Mouse (Mus musculus) MEL (cell line): ENCODE measurements at regions not wholly inside any gene's neighbourhood (a gene's known extent, or its start where the extent isn't known, plus 50 kb on each side); places are given as distances from the start of the nearest gene placed in this dataset.

Experiments
- CHD2 ChIP-seq: IDR thresholded peaks from 2 replicates; pipeline ENCODE4 v1.6.1; 2011; ENCODE audit warnings: low read length, improper control_type of control experiment
- CTCF ChIP-seq, 3 experiments: IDR thresholded peaks in 2 of 3; conservative IDR thresholded peaks in 1 of 3; 2 replicates each; pipeline ENCODE4 v1.5.1; 2011 to 2012; ENCODE audit warnings: low read length in 3 of 3, low read depth in 2 of 3, mild to moderate bottlenecking in 2 of 3, improper control_type of control experiment in 1 of 3, inconsistent platforms in 1 of 3, mixed read lengths in 1 of 3, moderate library complexity in 1 of 3; ENCODE audit not compliant: control insufficient read depth in 1 of 3, insufficient read depth in 1 of 3, poor library complexity in 1 of 3, severe bottlenecking in 1 of 3
- EP300 ChIP-seq, 2 experiments: IDR thresholded peaks; 2 replicates each; pipeline ENCODE4 v1.6.1; 2011; ENCODE audit warnings: improper control_type of control experiment in 2 of 2, low read length in 2 of 2, low read depth in 1 of 2, mild to moderate bottlenecking in 1 of 2
- GABPA ChIP-seq: IDR thresholded peaks from 2 replicates; pipeline ENCODE4 v1.6.1; 2012; ENCODE audit warnings: low read depth, mild to moderate bottlenecking, inconsistent platforms, low read length, improper control_type of control experiment, moderate library complexity
- GATA1 ChIP-seq: IDR thresholded peaks from 2 replicates; pipeline ENCODE4 v1.6.1; 2011; ENCODE audit warnings: low read depth, low read length, improper control_type of control experiment
- JUND ChIP-seq: IDR thresholded peaks from 2 replicates; pipeline ENCODE4 v1.6.1; 2011; ENCODE audit warnings: low read depth, mild to moderate bottlenecking, improper control_type of control experiment, low read length
- MAX ChIP-seq: IDR thresholded peaks from 2 replicates; pipeline ENCODE4 v1.6.1; 2011; ENCODE audit warnings: low read length, improper control_type of control experiment
- POLR2A ChIP-seq, 2 experiments: IDR thresholded peaks; 2 replicates each; pipeline ENCODE4 v1.6.1; 2011 to 2012; ENCODE audit warnings: low read length in 2 of 2, mild to moderate bottlenecking in 2 of 2, control low read depth in 1 of 2, improper control_type of control experiment in 1 of 2, low read depth in 1 of 2, moderate library complexity in 1 of 2; ENCODE audit not compliant: control insufficient read depth in 1 of 2, insufficient read depth in 1 of 2, poor library complexity in 1 of 2
- TCF12 ChIP-seq: IDR thresholded peaks from 2 replicates; pipeline ENCODE4 v1.6.1; 2014; ENCODE audit warnings: low read depth, mild to moderate bottlenecking, inconsistent platforms, low read length, improper control_type of control experiment, moderate library complexity
- USF1 ChIP-seq: IDR thresholded peaks from 2 replicates; pipeline ENCODE4 v1.6.1; 2014; ENCODE audit warnings: low read depth, mild to moderate bottlenecking, inconsistent platforms, low read length, improper control_type of control experiment, moderate library complexity

DNA sequence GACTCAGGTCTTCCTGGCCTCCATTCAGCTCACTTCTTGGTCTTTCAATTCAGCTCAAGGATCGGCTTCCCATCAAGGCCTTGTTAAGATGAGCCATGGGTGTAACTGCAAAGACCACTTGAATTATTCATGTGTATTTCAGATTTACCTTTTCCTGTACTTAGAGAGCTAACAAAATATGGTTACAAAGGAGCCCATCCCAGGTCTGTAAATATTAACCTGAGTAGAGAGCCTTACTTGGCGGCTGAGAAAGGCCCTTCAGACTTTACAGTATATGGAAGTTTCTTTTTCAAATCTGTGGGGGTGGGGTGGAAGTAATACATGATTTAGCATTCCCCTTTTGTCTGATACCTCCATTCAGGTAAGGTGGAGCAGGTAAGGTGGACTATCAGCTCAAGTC, 735.7 kb downstream of the 1700064H15Rik start:
- TF ChIP-seq USF1 (no peak), TCF12 (no peak), CTCF (IDR thresholded peaks at IDR 0.05 in 2 of 3, conservative IDR thresholded peaks at IDR 0.05 in 1 of 3; ENCODE audit: control insufficient read depth in 1 of 3, insufficient read depth in 1 of 3, low read depth in 2 of 3, low read length in 3 of 3, poor library complexity in 1 of 3, severe bottlenecking in 1 of 3) (no peak), MAX (no peak), POLR2A (IDR thresholded peaks at IDR 0.05; ENCODE audit: control insufficient read depth in 1 of 2, insufficient read depth in 1 of 2, low read depth in 1 of 2, low read length in 2 of 2, poor library complexity in 1 of 2) (no peak), GABPA (no peak), EP300 (IDR thresholded peaks at IDR 0.05; ENCODE audit: low read depth in 1 of 2, low read length in 2 of 2) (no peak), JUND (no peak), GATA1 (no peak), CHD2 (no peak)
